Mouse (Mus musculus) testis, adult 2 months (tissue): ENCODE data around the gene Ctnnd2. TPM values are rescaled to one million over a fixed set of nuclear protein-coding genes. Genes with fewer than 3 reads are reported as not detected.

Experiments
- H3K27ac ChIP-seq: fragments of 200-500 bp; 2 replicates; pipeline ENCODE4 v1.5.1; 2012; ENCODE audit warnings: low read depth, low read length; ENCODE audit not compliant: control insufficient read depth, insufficient read depth
- H3K27me3 ChIP-seq: fragments of 200-500 bp; 2 replicates; pipeline ENCODE4 v1.6.1; 2012; ENCODE audit warnings: mild to moderate bottlenecking, low read length, moderate library complexity; ENCODE audit not compliant: control insufficient read depth, insufficient read depth
- H3K36me3 ChIP-seq: fragments of 200-500 bp; 2 replicates; pipeline ENCODE4 v1.6.1; 2012; ENCODE audit warnings: mild to moderate bottlenecking, low read length; ENCODE audit not compliant: control insufficient read depth, insufficient read depth
- H3K4me1 ChIP-seq: fragments of 200-500 bp; 2 replicates; pipeline ENCODE4 v1.6.1; 2012; ENCODE audit warnings: low read length; ENCODE audit not compliant: control insufficient read depth, insufficient read depth
- H3K4me3 ChIP-seq: fragments of 200-500 bp; 2 replicates; pipeline ENCODE4 v1.5.1; 2012; ENCODE audit warnings: low read depth, mild to moderate bottlenecking, low read length, moderate library complexity, mixed read lengths; ENCODE audit not compliant: control insufficient read depth
- CTCF ChIP-seq: fragments of 200-500 bp; IDR thresholded peaks from 2 replicates; pipeline ENCODE4 v1.5.1; 2012; ENCODE audit warnings: low read depth, mild to moderate bottlenecking, inconsistent platforms, low read length, moderate library complexity; ENCODE audit not compliant: control insufficient read depth, insufficient read depth, insufficient replicate concordance
- POLR2A ChIP-seq: fragments of 200-500 bp; IDR thresholded peaks from 2 replicates; pipeline ENCODE4 v1.6.1; 2012; ENCODE audit warnings: low read depth, mild to moderate bottlenecking, inconsistent platforms, low read length, moderate library complexity; ENCODE audit not compliant: control insufficient read depth
- polyA plus RNA-seq: library from polyadenylated mRNA; depleted of rRNA; stranded (reverse); fragments of >200 nt; gene quantifications from 2 replicates; pipeline ENCODE4 v1.2.3, GENCODE M21; 2012

Ctnnd2 gene
- polyA plus RNA-seq, 1 experiment, result 3.8 TPM

- Histone ChIP-seq H3K4me1 (no peaks in the 10 kb centered on the region), H3K27me3 (no peaks in the 10 kb centered on the region), H3K4me3 (no peak overlapping the region), H3K27ac (no peak overlapping the region), H3K36me3 (no peaks in the 10 kb centered on the region)
- TF ChIP-seq CTCF, result no peak
- TF ChIP-seq POLR2A, result no peak
These were observed 548.7 kb downstream of the Ctnnd2 start for GRCm38 (mm10) chr15:30721098-30721497.

- Histone ChIP-seq H3K4me1 (no peaks in the 10 kb centered on the region), H3K36me3 (no peaks in the 10 kb centered on the region), H3K27ac (no peak overlapping the region), H3K27me3 (no peaks in the 10 kb centered on the region), H3K4me3 (no peak overlapping the region)
- no peak for TF ChIP-seq POLR2A
- no peak for TF ChIP-seq CTCF
These were observed 553.7 kb downstream of the Ctnnd2 start for GRCm38 (mm10) chr15:30726066-30726465.

GRCm38 (mm10) chr15:30738178-30738577 is 565.8 kb downstream of the Ctnnd2 start:
- Histone ChIP-seq H3K4me1 (no peaks in the 10 kb centered on the region), H3K36me3 (no peaks in the 10 kb centered on the region), H3K4me3 (no peak overlapping the region), H3K27me3 (no peaks in the 10 kb centered on the region), H3K27ac (no peak overlapping the region)
- TF ChIP-seq CTCF (no peak), POLR2A (no peak)

- Histone ChIP-seq H3K36me3 (no peaks in the 10 kb centered on the region), H3K27me3 (no peaks in the 10 kb centered on the region), H3K4me3 (no peak overlapping the region), H3K4me1 (no peaks in the 10 kb centered on the region), H3K27ac (no peak overlapping the region)
- TF ChIP-seq CTCF, result peak; percentile 19; the same call in 1 of the 2 replicates
- TF ChIP-seq POLR2A, result no peak
These were observed 568.3 kb downstream of the Ctnnd2 start for GRCm38 (mm10) chr15:30740728-30741127.

- TF ChIP-seq CTCF (no peak), POLR2A (no peak)
These were observed 585.6 kb downstream of the Ctnnd2 start for GRCm38 (mm10) chr15:30757991-30758390.

GRCm38 (mm10) chr15:30762211-30762610 is 589.8 kb downstream of the Ctnnd2 start:
- no peak overlapping the region for H3K4me3 ChIP-seq
- no peaks in the 10 kb centered on the region for H3K4me1 ChIP-seq
- H3K27me3 ChIP-seq, result no peaks in the 10 kb centered on the region
- no peak overlapping the region for H3K27ac ChIP-seq
- no peaks in the 10 kb centered on the region for H3K36me3 ChIP-seq
- TF ChIP-seq CTCF, result no peak
- no peak for TF ChIP-seq POLR2A

More at GRCm38 (mm10) chr15:30757991-30758390, 585.6 kb downstream of the Ctnnd2 start:
- Histone ChIP-seq H3K4me1 (no peaks in the 10 kb centered on the region), H3K27me3 (no peaks in the 10 kb centered on the region), H3K4me3 (no peak overlapping the region), H3K36me3 (no peaks in the 10 kb centered on the region), H3K27ac (no peak overlapping the region)

- Histone ChIP-seq H3K27ac (no peak overlapping the region), H3K36me3 (no peaks in the 10 kb centered on the region), H3K4me3 (no peak overlapping the region), H3K27me3 (no peaks in the 10 kb centered on the region), H3K4me1 (no peaks in the 10 kb centered on the region)
- TF ChIP-seq CTCF (no peak), POLR2A (no peak)
These were observed 590.4 kb downstream of the Ctnnd2 start for GRCm38 (mm10) chr15:30762695-30763285.

GRCm38 (mm10) chr15:30776931-30777330 is 604.5 kb downstream of the Ctnnd2 start:
- no peak overlapping the region for H3K4me3 ChIP-seq
- TF ChIP-seq POLR2A (no peak), CTCF (no peak)
- H3K27ac ChIP-seq, result no peak overlapping the region

More at GRCm38 (mm10) chr15:30776931-30777330, 604.5 kb downstream of the Ctnnd2 start:
- Histone ChIP-seq H3K36me3 (no peaks in the 10 kb centered on the region), H3K27me3 (no peaks in the 10 kb centered on the region), H3K4me1 (no peaks in the 10 kb centered on the region)
